Mouse (Mus musculus): ENCODE results near the gene Cog5. TPM values are rescaled to one million over a fixed set of nuclear protein-coding genes. Genes with fewer than 3 reads are reported as not detected.

The Cog5 gene
- polyA plus RNA-seq, 1 experiment from 2014 or later: 35.6 TPM

DNA sequence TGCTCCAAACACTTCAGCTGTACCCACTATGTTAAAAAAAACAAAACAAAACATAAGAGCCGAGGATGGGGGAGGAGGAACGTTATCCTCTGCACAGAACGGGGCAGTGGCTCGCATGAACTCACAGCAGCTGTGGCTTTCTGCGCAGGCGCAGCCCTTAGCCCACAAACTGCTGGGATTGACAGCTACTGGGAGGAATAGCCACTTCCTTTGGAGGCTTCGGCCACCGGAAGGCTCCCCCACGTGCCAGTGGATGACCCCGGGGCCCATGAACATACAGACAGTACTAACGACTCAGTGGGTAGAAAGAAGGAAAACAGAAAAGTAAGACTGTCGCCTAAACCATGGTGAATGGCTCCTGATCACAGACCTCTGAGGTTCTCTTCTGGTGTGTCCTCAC, 330.0 kb downstream of the Cog5 start:
- Histone ChIP-seq H3K36me3 (ENCODE audit: control insufficient read depth, insufficient read depth, low read length) (peaks cover 8% of the 10 kb centered on the region; the same call in 1 of the 2 replicates), H3K4me1 (ENCODE audit: control insufficient read depth, insufficient read depth, low read length) (0 out of 2 replicates have a peak, but pooled peaks cover 7% of the 10 kb centered on the region), H3K27ac (replicated peaks; ENCODE audit: low read depth, low read length) (no peak overlapping the region), H3K9ac (replicated peaks; ENCODE audit: low read length) (no peak overlapping the region), H3K9me3 (ENCODE audit: control insufficient read depth, low read length) (no peaks in the 10 kb centered on the region), H3K27me3 (ENCODE audit: control insufficient read depth, insufficient read depth, low read length) (no peaks in the 10 kb centered on the region), H3K4me3 (replicated peaks; ENCODE audit: low read depth, low read length) (no peak overlapping the region), H3K4me2 (ENCODE audit: low read length) (no peak overlapping the region)
- DNase-seq: no peak
- 80% methylated on average over 12 of the region's 12 CpGs for WGBS
- ATAC-seq (ENCODE audit: low FRiP score, low TSS enrichment): peak; percentile 28; the same call in 1 of the 2 replicates

DNA sequence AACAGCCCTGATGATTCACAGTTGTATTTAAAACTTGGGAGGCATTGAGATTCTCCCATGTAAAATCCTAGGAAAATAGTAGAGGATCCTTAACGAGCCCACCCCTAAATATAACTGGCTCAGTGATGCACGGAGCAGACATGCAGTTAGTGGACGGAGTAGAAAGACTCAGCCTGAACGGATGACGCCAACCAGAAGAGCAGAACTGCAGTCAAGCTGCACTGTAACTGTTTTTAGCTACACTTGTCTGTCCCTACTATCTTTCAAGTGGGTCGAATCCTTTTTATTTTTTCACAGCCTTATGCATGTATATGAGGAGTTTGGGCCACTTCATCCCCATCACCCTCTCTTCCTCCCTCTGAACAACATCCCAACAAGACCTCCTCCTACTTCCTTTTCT, 331.1 kb downstream of the Cog5 start:
- Histone ChIP-seq H3K4me2 (ENCODE audit: low read length) (no peak overlapping the region), H3K4me3 (replicated peaks; ENCODE audit: low read depth, low read length) (no peak overlapping the region), H3K27ac (replicated peaks; ENCODE audit: low read depth, low read length) (no peak overlapping the region), H3K4me1 (ENCODE audit: control insufficient read depth, insufficient read depth, low read length) (0 out of 2 replicates have a peak, but pooled peaks cover 7% of the 10 kb centered on the region), H3K27me3 (ENCODE audit: control insufficient read depth, insufficient read depth, low read length) (no peaks in the 10 kb centered on the region), H3K36me3 (ENCODE audit: control insufficient read depth, insufficient read depth, low read length) (peaks cover 10% of the 10 kb centered on the region; the same call in 1 of the 2 replicates), H3K9ac (replicated peaks; ENCODE audit: low read length) (no peak overlapping the region), H3K9me3 (ENCODE audit: control insufficient read depth, low read length) (no peaks in the 10 kb centered on the region)
- DNase-seq (no peak), ATAC-seq (ENCODE audit: low FRiP score, low TSS enrichment) (no peak)
- 97% methylated on average over 6 of the region's 6 CpGs for WGBS

DNA sequence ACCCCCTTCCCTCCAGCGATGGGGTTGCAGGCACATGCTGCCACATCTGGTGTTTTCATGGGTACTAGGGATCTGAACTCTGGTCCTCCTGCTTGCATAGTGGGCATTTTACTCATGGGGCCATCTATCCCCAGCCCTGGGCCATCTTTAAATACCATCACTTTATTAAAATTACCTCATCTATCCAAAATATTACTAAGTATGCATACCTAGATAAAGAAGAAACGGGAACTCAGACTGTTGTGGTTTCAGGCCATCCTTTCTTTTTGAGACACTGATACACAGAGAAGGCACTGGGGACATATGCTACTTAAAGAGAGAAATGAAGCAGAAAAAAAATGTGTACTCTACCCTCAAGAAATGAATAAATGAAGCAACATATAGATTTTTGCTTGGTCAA, 331.8 kb downstream of the Cog5 start:
- Histone ChIP-seq H3K27me3 (ENCODE audit: control insufficient read depth, insufficient read depth, low read length) (no peaks in the 10 kb centered on the region), H3K4me2 (ENCODE audit: low read length) (no peak overlapping the region), H3K27ac (replicated peaks; ENCODE audit: low read depth, low read length) (no peak overlapping the region), H3K9ac (replicated peaks; ENCODE audit: low read length) (no peak overlapping the region), H3K9me3 (ENCODE audit: control insufficient read depth, low read length) (no peaks in the 10 kb centered on the region), H3K4me3 (replicated peaks; ENCODE audit: low read depth, low read length) (no peak overlapping the region), H3K4me1 (ENCODE audit: control insufficient read depth, insufficient read depth, low read length) (0 out of 2 replicates have a peak, but pooled peaks cover 7% of the 10 kb centered on the region), H3K36me3 (ENCODE audit: control insufficient read depth, insufficient read depth, low read length) (peaks cover 10% of the 10 kb centered on the region; the same call in 1 of the 2 replicates)
- DNase-seq: no peak
- WGBS: 96% methylated on average over 2 of the region's 2 CpGs
- no peak for ATAC-seq (ENCODE audit: low FRiP score, low TSS enrichment)

Other genes with a start within 250 kb of the Cog5 start
- 22.0 and 22.9 TPM in 2 replicates for gene Cbll1, start 155.3 kb upstream of the Cog5 start, polyA plus RNA-seq (2014; fragmentation: Nextera tagmentation; extraction: Ambion mirVana)
- gene Slc26a4, start 94.9 kb upstream of the Cog5 start, polyA plus RNA-seq (2014; fragmentation: Nextera tagmentation; extraction: Ambion mirVana): 0.07 TPM in 1 of 2 replicates, not detected in the other
- 31.6 TPM in 2 replicates for gene Bcap29, start 20.2 kb upstream of the Cog5 start, polyA plus RNA-seq (2014; fragmentation: Nextera tagmentation; extraction: Ambion mirVana)
- gene Dus4l, start within 50 bp of the Cog5 start, polyA plus RNA-seq (2014; fragmentation: Nextera tagmentation; extraction: Ambion mirVana): 8.7 and 9.8 TPM in 2 replicates
- 29.2 and 29.9 TPM in 2 replicates for gene Gpr22, start 59.1 kb downstream of the Cog5 start, polyA plus RNA-seq (2014; fragmentation: Nextera tagmentation; extraction: Ambion mirVana)